Mouse (Mus musculus): ENCODE measurements at regions not wholly inside any gene's neighbourhood (a gene's known extent, or its start where the extent isn't known, plus 50 kb on each side); places are given as distances from the start of the nearest gene placed in this dataset.

- TF ChIP-seq GATA1 (IDR thresholded peaks at IDR 0.05; ENCODE audit: low read length), result no peak
- no peak for TF ChIP-seq TAL1 (IDR thresholded peaks at IDR 0.05; ENCODE audit: low read length)
Measured at GRCm38 (mm10) chr2:133671528-133671927, 119.6 kb downstream of the Bmp2 start.

Measured in erythroblast, embryonic 14.5 days (primary cell).